Mouse (Mus musculus) myocyte (in vitro differentiated cells): ENCODE data around the gene Helt.

Source experiments
- CEBPB ChIP-seq: IDR thresholded peaks from 2 replicates; pipeline ENCODE4 v1.6.1; 2011; ENCODE audit warnings: mild to moderate bottlenecking, moderate library complexity; ENCODE audit not compliant: poor library complexity, insufficient read depth, severe bottlenecking
- E2F4 ChIP-seq: IDR thresholded peaks from one replicate; pipeline ENCODE4 v1.6.1; 2011; ENCODE audit warnings: mild to moderate bottlenecking, control low read depth, moderate library complexity; ENCODE audit not compliant: insufficient read depth
- MAX ChIP-seq: IDR thresholded peaks from one replicate; pipeline ENCODE4 v1.6.1; 2011; ENCODE audit warnings: low read depth, mild to moderate bottlenecking, control low read depth
- POLR2A ChIP-seq: IDR thresholded peaks from one replicate; pipeline ENCODE4 v1.6.1; 2011; ENCODE audit warnings: low read depth, mild to moderate bottlenecking, control low read depth, moderate library complexity; ENCODE audit not compliant: insufficient read length
- POLR2AphosphoS2 ChIP-seq: IDR thresholded peaks from one replicate; pipeline ENCODE4 v1.6.1; 2011; ENCODE audit warnings: low read depth, control low read depth; ENCODE audit not compliant: insufficient read length
- TCF3 ChIP-seq: IDR thresholded peaks from one replicate; pipeline ENCODE4 v1.6.1; 2011; ENCODE audit warnings: low read depth, control low read depth; ENCODE audit not compliant: insufficient read length
- USF1 ChIP-seq: IDR thresholded peaks from one replicate; pipeline ENCODE4 v1.6.1; 2011; ENCODE audit warnings: low read depth, mild to moderate bottlenecking, control low read depth, moderate library complexity

GRCm38 (mm10) chr8:46317161-46317560, 22.7 kb upstream of the Helt start:
- TF ChIP-seq POLR2A (no peak), POLR2AphosphoS2 (no peak), MAX (no peak), USF1 (no peak), E2F4 (no peak), CEBPB (no peak), TCF3 (no peak)
